ENCODE assay signal across 9 mouse cellular contexts in the genomic region with DNA sequence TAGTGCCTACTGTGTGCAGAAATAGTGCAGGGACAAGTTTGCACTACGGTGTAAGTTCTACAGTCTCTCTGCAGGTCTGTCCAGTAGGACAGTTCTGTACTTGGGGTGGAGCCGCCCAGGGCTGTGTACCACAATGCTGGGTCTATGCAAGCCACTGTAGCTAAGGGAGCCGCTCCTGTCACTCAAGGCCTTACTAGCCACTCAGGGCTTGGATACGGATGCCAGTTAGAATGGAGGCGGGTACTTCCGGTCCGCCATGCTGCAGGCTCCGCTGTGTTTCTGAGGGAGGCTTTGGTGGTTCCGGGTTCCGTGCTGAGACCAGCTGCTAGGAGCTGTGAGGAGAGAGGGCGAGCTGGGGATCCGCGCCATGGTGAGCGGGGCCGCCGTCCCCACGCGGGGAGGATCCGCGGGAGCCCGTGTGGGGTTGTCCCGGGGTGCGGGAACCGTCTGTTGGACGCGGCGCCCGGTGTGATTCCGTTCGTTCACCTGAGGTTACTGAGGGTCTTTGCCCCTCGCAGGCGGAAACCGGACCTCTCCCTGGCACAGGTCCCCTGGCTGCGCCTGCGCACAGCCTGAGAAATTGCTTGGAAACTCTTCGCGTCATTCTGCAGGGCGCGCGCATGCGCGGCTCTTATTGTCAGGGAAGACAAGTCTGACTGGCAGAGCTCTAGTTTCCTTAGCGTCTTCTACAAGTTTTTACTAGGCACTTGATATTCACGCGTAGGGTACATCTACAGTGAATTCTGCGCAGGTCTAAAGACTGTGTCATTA. TPM values are rescaled to one million over a fixed set of nuclear protein-coding genes. Genes with fewer than 3 reads are reported as not detected.
DNase-seq lines count a peak whose midpoint lies in the region; ATAC-seq and TF ChIP-seq lines count a peak whose summit lies in the region.
"Not testable (repeated sequence)": the region's sequence is repeated elsewhere in the genome, so short reads cannot be mapped to it uniquely, and the experiment has no call there.
"Had no signal": no experiment of that assay in that cellular context is flagged by ENCODE, and none has a peak within 500 bp of the region (broad histone marks: within the 10 kb centered on the region; RNA-seq: fewer than 3 reads in every experiment).

A gene (plus strand): TSS at position 295 of the 771 bp plus-strand sequence.

- not testable (repeated sequence) for H3K9me3 ChIP-seq in G1E (replicated peaks); heart, embryonic 12.5 days (replicated peaks); hindbrain, embryonic 16.5 days (ENCODE audit: control insufficient read depth, low read length); liver, embryonic 14.5 days (ENCODE audit: control insufficient read depth, low read length); midbrain, embryonic 12.5 days

- H3K27ac ChIP-seq in heart, embryonic 12.5 days (ENCODE audit: poor library complexity, severe bottlenecking); hindbrain, embryonic 16.5 days (ENCODE audit: low read depth, low read length); liver, embryonic 14.5 days; midbrain, embryonic 12.5 days (replicated peaks): not testable (repeated sequence)

- H3K4me1 ChIP-seq in G1E (ENCODE audit: insufficient read depth, low read depth, low read length); heart, embryonic 12.5 days (replicated peaks); hindbrain, embryonic 16.5 days (ENCODE audit: control insufficient read depth, insufficient read depth, low read depth, low read length); liver, embryonic 14.5 days (replicated peaks; ENCODE audit: control insufficient read depth in 2 of 2, insufficient read depth in 2 of 2, low read length in 1 of 2); midbrain, embryonic 12.5 days: not testable (repeated sequence)

- not testable (repeated sequence) for DNase-seq in G1E (ENCODE audit: low spot score); layer of hippocampus, postnatal 25 days (ENCODE audit: extremely low spot score in 1 of 2, low spot score in 1 of 2); liver, embryonic 14.5 days (ENCODE audit: low read depth in 3 of 3, low spot score in 3 of 3)

- not testable (repeated sequence) for H3K27me3 ChIP-seq in G1E (ENCODE audit: insufficient read depth, low read length); heart, embryonic 12.5 days (replicated peaks); hindbrain, embryonic 16.5 days (replicated peaks; ENCODE audit: control insufficient read depth, insufficient read depth, low read length); liver, embryonic 14.5 days (ENCODE audit: control insufficient read depth, insufficient read depth, low read length); midbrain, embryonic 12.5 days

- TF ChIP-seq CTCF in G1E (IDR thresholded peaks at IDR 0.05; ENCODE audit: low read depth, low read length); liver, embryonic 14.5 days (IDR thresholded peaks at IDR 0.05; ENCODE audit: low read depth): not testable (repeated sequence)

- H3K4me2 ChIP-seq in heart, embryonic 12.5 days; hindbrain, embryonic 16.5 days (ENCODE audit: low read length); liver, embryonic 14.5 days (ENCODE audit: low read depth); midbrain, embryonic 12.5 days (replicated peaks): not testable (repeated sequence)

- TF ChIP-seq EP300 in liver, embryonic 14.5 days (IDR thresholded peaks at IDR 0.05; ENCODE audit: low read depth), result not testable (repeated sequence)

- H3K4me3 ChIP-seq in G1E (ENCODE audit: low read depth, low read length); heart, embryonic 12.5 days; hindbrain, embryonic 16.5 days (ENCODE audit: low read length); liver, embryonic 14.5 days (ENCODE audit: insufficient read depth in 1 of 2, low read depth in 2 of 2, low read length in 2 of 2); midbrain, embryonic 12.5 days: not testable (repeated sequence)

- peak; percentile 100 for ATAC-seq in G1E (ENCODE audit: extremely low read depth, insufficient number of reproducible peaks, low FRiP score, poor library complexity, severe bottlenecking)
- peak; percentile 96 for ATAC-seq in erythroid progenitor cell, adult 5-6 weeks (replicated peaks; ENCODE audit: low FRiP score, poor library complexity, severe bottlenecking)
- peak; percentile 99 for ATAC-seq in heart, embryonic 12.5 days (ENCODE audit: insufficient number of reproducible peaks, low FRiP score)
- peak; percentile 100 for ATAC-seq in hindbrain, embryonic 16.5 days
- ATAC-seq in liver, embryonic 14.5 days (ENCODE audit: insufficient read depth), result peak; percentile 99
- peak; percentile 100 for ATAC-seq in midbrain, embryonic 12.5 days (ENCODE audit: low FRiP score, low read depth)
- ATAC-seq in neutrophil, adult 5-6 weeks (ENCODE audit: extremely low read depth, insufficient number of reproducible peaks, low FRiP score, poor library complexity, severe bottlenecking), result peak; percentile 99

- WGBS in heart, embryonic 12.5 days, result no CpG with 5 or more reads among the region's 46 CpGs
- WGBS in hindbrain, embryonic 16.5 days, result no CpG with 5 or more reads among the region's 46 CpGs
- WGBS in liver, embryonic 14.5 days (ENCODE audit: insufficient replicate concordance), result no CpG with 5 or more reads among the region's 46 CpGs
- WGBS in midbrain, embryonic 12.5 days, result no CpG with 5 or more reads among the region's 46 CpGs

- H3K36me3 ChIP-seq in G1E (replicated peaks); heart, embryonic 12.5 days; hindbrain, embryonic 16.5 days (ENCODE audit: control insufficient read depth, insufficient read depth, low read length); liver, embryonic 14.5 days (replicated peaks; ENCODE audit: control insufficient read depth, insufficient read depth, low read depth); midbrain, embryonic 12.5 days: not testable (repeated sequence)

- not testable (repeated sequence) for H3K9ac ChIP-seq in heart, embryonic 12.5 days; hindbrain, embryonic 16.5 days (ENCODE audit: low read depth, low read length); liver, embryonic 14.5 days (replicated peaks); midbrain, embryonic 12.5 days (replicated peaks)

RNA-seq across cellular contexts. Expression of the gene that starts here (rescaled TPM):
- total RNA-seq in G1E (2014; fragmentation: Nextera tagmentation), result 16.3 and 17.2 TPM in 2 replicates
- 15.8 and 16.4 TPM in 2 replicates for total RNA-seq in G1E (2017)
- 0.31 and 0.87 TPM in 2 replicates for polyA plus RNA-seq in G1E (2012)
- total RNA-seq in erythroid progenitor cell, adult 5-6 weeks (2015; ENCODE audit: low replicate concordance), result 4.3 and 7.5 TPM in 2 replicates
- total RNA-seq in erythroid progenitor cell, adult 5-6 weeks (2017; ENCODE audit: low replicate concordance), result 11.2 and 12.0 TPM in 2 replicates
- 10.3 and 11.5 TPM in 2 replicates for polyA plus RNA-seq in heart, embryonic 12.5 days (2016; fragmentation: Nextera tagmentation; extraction: Ambion mirVana)
- 14.4 and 16.1 TPM in 2 replicates for polyA plus RNA-seq in hindbrain, embryonic 16.5 days (2015; fragmentation: Nextera tagmentation; extraction: Ambion mirVana)
- total RNA-seq in layer of hippocampus, postnatal 25 days (2021), result 10 to 100 TPM; 11.3 to 11.7 TPM
- 0.90 and 1.4 TPM in 2 replicates for polyA plus RNA-seq in liver, embryonic 14.5 days (2012; rRNA removed)
- polyA plus RNA-seq in liver, embryonic 14.5 days (2014; fragmentation: Nextera tagmentation; extraction: Ambion mirVana), result 3.1 and 5.0 TPM in 2 replicates
- polyA plus RNA-seq in midbrain, embryonic 12.5 days (2016; fragmentation: Nextera tagmentation; extraction: Ambion mirVana), result 18.2 and 21.1 TPM in 2 replicates
- total RNA-seq in neutrophil, adult 5-6 weeks (2017), result 11.8 and 21.3 TPM in 2 replicates
- polyA plus RNA-seq: small intestine, adult 2 months had no signal
